Mouse (Mus musculus): Measurements from ENCODE around the gene Dnah14. TPM values are rescaled to one million over a fixed set of nuclear protein-coding genes. Genes with fewer than 3 reads are reported as not detected.
A peak's percentile ranks its signal among the peaks of the same experiment; 100 is the strongest.

Dnah14 gene
- polyA plus RNA-seq, 1 experiment from 2014 or later, result not detected

DNA sequence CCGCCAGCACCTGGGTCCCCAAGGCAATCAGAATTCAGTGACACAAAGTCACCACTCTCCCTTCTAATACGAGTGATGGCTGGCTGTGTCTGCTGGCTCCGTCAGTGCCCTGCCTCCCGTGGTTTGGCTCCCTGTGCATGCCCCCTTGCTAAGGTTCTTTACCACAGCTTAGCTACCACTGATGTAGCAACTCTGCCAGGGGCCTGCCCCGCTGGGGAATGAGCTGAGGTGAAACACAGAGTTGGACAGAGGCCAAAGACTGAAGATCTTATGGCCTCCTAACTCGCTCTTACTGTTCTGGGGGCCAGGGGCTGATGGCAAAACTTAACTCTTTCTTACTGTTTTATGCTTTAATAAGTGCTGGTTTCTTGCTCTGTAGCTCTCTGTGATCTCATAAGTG lies 213.6 kb downstream of the Dnah14 start:
- Histone ChIP-seq H3K27ac (no peak overlapping the region), H3K79me2 (ENCODE audit: inconsistent target) (no peaks in the 10 kb centered on the region), H3K36me3 (ENCODE audit: inconsistent target) (no peaks in the 10 kb centered on the region), H3K4me3 (ENCODE audit: inconsistent target) (no peak overlapping the region)
- 28% methylated on average over 6 of the region's 6 CpGs for WGBS (ENCODE audit: missing documents)

DNA sequence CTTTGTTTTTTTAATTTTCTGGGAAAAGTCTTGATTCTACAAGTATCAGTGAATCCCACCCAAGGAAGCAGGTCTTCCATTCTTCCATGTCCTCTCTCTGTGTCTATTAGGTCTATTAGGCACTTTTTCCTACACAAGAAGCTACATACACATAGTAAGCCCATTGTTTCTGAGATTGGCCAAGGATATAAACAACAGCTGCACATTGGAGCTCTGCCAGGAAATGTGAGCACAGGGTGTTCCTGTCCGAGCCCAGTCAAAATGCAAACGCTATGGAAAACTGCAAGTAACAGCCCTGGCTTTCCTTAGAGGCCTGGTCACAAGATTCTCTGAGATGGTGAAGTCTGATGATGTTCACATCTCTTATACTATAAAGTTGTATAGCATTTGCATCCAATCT lies 217.2 kb downstream of the Dnah14 start:
- Histone ChIP-seq H3K79me2 (ENCODE audit: inconsistent target) (no peaks in the 10 kb centered on the region), H3K36me3 (ENCODE audit: inconsistent target) (no peaks in the 10 kb centered on the region), H3K27ac (no peak overlapping the region), H3K4me3 (ENCODE audit: inconsistent target) (no peak overlapping the region)
- 78% methylated on average over 2 of the region's 2 CpGs for WGBS (ENCODE audit: missing documents)

DNA sequence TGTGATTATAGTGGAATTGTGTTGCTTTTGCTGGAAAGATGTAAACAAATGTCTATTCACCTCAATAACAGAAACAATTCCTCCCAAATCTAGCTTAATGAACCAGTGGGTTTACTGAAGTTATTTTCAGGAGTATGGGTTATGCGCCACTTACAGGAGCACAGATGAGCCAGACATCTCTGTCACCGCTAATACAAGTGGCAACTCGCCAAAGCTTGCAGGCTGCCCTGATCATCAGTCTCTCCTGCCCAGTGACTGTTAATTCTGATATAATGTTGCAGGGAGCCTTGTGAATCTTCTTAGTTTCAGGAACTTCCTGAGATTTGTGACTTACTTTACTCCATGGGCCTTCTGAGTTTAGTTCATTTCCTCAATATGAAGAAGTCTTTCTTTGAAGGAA lies 223.6 kb downstream of the Dnah14 start:
- Histone ChIP-seq H3K27ac (no peak overlapping the region), H3K79me2 (ENCODE audit: inconsistent target) (no peaks in the 10 kb centered on the region), H3K4me3 (ENCODE audit: inconsistent target) (no peak overlapping the region), H3K36me3 (ENCODE audit: inconsistent target) (no peaks in the 10 kb centered on the region)
- 94% methylated on average over 3 of the region's 3 CpGs for WGBS (ENCODE audit: missing documents)

DNA sequence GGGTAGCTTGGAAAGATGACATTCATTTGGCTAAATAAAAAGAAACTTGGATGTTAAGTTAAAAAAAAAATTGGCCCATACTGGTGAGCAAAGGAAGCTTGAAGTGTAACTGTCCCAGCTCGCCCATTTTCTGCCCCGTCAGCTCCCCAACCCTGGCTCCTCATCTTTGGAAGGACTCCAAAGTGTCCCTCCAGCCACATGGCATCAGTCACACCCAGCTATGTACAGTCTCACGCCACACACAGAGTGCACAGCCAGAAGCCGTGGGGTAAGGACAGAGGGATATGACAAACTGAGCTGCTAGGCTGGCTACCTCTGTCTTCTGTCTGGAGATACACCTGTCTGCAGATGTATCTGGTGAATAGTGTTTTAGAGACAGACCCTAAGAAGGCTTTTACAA lies 224.3 kb downstream of the Dnah14 start:
- H3K27ac ChIP-seq, result no peak overlapping the region
- no peak overlapping the region for H3K4me3 ChIP-seq (ENCODE audit: inconsistent target)
- WGBS (ENCODE audit: missing documents), result 98% methylated on average over 4 of the region's 4 CpGs
- H3K79me2 ChIP-seq (ENCODE audit: inconsistent target), result no peaks in the 10 kb centered on the region
- no peaks in the 10 kb centered on the region for H3K36me3 ChIP-seq (ENCODE audit: inconsistent target)

DNA sequence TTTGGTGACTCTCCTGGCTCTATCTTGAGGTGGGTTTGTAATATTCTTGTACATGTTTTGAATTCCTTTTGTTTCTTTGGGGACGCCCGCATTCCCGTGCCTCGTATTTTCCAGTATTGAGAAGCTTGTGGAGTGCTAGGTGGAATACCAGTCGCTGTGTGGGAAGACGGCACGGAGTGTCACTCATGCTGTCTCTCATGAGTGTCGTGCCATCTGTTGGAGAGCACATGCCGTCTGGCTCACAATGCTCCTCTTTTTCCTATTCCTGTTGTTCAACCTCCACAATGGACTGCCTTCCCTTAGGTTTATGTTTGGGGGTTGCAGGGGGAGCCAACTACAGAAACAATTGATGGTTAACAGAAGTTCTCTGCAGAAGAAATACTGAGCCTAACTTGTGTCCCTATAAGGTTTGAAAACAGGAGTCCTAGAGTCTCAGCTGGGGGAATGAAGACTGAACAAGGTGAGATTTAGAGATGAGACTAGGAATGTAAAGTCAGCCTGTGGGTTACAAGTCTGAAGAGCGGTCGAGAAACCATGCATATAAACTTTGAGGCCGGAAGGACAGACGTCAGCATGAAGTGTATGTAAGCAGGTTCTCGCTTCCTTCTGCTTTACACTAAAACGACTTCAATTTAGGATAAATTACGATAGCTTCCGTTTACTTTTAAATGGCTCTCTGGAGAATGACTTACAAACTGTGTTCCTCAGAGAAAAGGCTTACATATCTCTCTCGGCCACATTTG lies 235.3 kb downstream of the Dnah14 start:
- Histone ChIP-seq H3K36me3 (ENCODE audit: inconsistent target) (peaks cover 26% of the 10 kb centered on the region), H3K79me2 (ENCODE audit: inconsistent target) (no peaks in the 10 kb centered on the region), H3K27ac (no peak overlapping the region), H3K4me3 (ENCODE audit: inconsistent target) (no peak overlapping the region)
- 66% methylated on average over 18 of the region's 18 CpGs for WGBS (ENCODE audit: missing documents)

DNA sequence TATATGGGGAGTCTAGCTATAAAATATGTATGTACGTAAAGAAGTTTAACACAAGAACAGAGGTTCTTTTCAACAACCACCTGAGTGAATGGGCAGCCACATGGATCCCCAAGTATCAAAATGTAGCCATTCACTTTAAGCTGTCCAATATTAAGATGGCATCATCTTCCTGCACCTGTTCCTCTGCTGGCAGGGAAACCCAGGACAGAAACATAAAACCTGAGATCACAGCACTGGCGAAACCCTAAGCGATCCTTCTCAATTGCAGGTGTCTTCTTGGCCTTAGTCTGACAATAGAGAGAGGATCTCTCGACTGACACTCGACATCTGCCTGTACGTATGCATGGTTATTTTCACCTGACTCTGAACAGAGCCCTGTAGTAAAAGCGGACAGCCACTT lies 250.4 kb downstream of the Dnah14 start:
- peaks cover 62% of the 10 kb centered on the region for H3K36me3 ChIP-seq (ENCODE audit: inconsistent target)
- no peak overlapping the region for H3K27ac ChIP-seq
- no peaks in the 10 kb centered on the region; the same call in 1 of the 2 replicates for H3K79me2 ChIP-seq (ENCODE audit: inconsistent target)
- H3K4me3 ChIP-seq (ENCODE audit: inconsistent target), result no peak overlapping the region
- WGBS (ENCODE audit: missing documents), result 97% methylated on average over 7 of the region's 7 CpGs

DNA sequence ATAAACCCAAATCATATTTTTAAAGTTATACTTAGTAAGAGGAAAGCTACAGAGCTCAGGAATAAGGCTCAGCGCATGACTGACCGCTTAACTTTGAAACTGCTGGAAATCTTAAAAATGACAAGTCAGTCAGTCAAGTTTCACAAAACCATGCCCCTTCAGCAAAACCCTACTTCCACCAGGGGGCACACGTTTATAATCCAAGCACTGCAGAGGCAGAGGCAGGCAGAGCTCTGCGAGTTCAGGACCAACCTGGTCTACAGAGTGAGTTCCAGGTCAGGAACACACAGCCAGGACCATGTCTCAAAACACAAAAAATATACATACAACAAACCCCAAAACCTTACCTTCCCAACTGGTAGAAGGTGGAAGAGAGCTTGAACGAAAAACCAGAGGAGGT lies 252.0 kb downstream of the Dnah14 start:
- peaks cover 59% of the 10 kb centered on the region for H3K36me3 ChIP-seq (ENCODE audit: inconsistent target)
- no peak overlapping the region for H3K27ac ChIP-seq
- no peak overlapping the region for H3K4me3 ChIP-seq (ENCODE audit: inconsistent target)
- peaks cover 11% of the 10 kb centered on the region; the same call in 1 of the 2 replicates for H3K79me2 ChIP-seq (ENCODE audit: inconsistent target)
- WGBS (ENCODE audit: missing documents), result 81% methylated on average over 5 of the region's 5 CpGs

DNA sequence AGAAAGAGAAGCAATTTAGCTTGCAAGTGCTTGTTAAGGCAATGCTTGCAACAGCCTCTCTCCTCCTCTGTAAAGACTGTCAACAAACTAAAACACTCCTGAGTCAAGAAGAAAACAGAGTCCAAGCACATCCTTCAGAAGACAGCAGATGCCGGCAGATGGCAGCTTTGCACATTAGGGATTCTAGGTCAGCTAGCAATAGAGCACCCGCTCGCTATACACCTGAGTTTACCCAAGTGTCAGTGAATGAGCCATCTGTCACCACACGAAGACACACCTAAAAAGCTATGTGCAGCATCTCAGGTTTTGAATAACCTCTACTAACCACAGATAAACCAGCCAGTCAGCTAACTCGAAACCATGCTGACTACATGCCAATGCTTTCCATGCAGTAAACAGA lies 256.4 kb downstream of the Dnah14 start:
- H3K79me2 ChIP-seq (ENCODE audit: inconsistent target), result peaks cover 51% of the 10 kb centered on the region
- peaks cover 52% of the 10 kb centered on the region for H3K36me3 ChIP-seq (ENCODE audit: inconsistent target)
- 91% methylated on average over 5 of the region's 5 CpGs for WGBS (ENCODE audit: missing documents)
- no peak overlapping the region for H3K27ac ChIP-seq
- H3K4me3 ChIP-seq (ENCODE audit: inconsistent target), result no peak overlapping the region

DNA sequence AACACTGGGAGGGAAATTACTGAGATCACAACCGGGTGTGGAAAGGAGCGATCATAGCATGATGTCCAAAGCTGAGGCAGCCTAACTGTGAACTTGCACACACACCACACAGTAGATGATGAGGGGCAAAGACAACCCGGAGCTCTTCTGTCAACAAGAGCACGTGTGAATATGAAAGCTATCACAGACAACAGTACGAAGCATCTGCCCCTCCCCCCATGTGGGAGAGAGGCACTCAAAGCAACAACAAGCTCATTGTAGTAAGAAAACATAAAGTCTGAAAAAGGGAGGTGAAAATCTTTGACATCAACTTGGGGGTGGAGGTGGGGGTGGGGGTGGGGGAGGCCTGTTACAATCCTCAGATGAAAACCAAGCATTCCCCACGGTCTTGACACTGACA lies 256.8 kb downstream of the Dnah14 start:
- Histone ChIP-seq H3K27ac (no peak overlapping the region), H3K79me2 (ENCODE audit: inconsistent target) (peaks cover 55% of the 10 kb centered on the region), H3K36me3 (ENCODE audit: inconsistent target) (peaks cover 48% of the 10 kb centered on the region), H3K4me3 (ENCODE audit: inconsistent target) (no peak overlapping the region)
- WGBS (ENCODE audit: missing documents), result 81% methylated on average over 6 of the region's 6 CpGs

DNA sequence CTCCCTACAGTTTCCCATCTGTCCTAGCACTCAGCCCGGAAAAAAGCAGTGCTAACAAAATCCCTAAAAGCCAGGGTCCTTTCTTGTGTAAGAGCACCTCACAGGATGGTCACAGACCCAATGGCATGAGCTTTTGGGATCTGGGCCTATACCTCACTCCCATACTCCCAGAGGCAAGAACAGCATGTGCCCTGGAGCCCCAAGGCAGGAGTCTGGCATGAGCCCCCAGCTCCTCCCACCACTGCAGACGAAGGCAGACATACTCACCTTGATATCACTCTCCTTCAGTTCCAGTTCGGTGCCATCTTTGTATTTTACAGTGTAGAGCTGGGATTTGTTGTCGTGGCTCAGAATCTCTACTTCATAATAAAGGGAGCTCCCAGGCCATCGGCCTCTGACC lies 261.8 kb downstream of the Dnah14 start:
- H3K27ac ChIP-seq, result no peak overlapping the region
- H3K36me3 ChIP-seq (ENCODE audit: inconsistent target), result peaks cover 21% of the 10 kb centered on the region
- H3K79me2 ChIP-seq (ENCODE audit: inconsistent target), result peaks cover 81% of the 10 kb centered on the region
- WGBS (ENCODE audit: missing documents), result 93% methylated on average over 5 of the region's 5 CpGs
- H3K4me3 ChIP-seq (ENCODE audit: inconsistent target), result no peak overlapping the region

DNA sequence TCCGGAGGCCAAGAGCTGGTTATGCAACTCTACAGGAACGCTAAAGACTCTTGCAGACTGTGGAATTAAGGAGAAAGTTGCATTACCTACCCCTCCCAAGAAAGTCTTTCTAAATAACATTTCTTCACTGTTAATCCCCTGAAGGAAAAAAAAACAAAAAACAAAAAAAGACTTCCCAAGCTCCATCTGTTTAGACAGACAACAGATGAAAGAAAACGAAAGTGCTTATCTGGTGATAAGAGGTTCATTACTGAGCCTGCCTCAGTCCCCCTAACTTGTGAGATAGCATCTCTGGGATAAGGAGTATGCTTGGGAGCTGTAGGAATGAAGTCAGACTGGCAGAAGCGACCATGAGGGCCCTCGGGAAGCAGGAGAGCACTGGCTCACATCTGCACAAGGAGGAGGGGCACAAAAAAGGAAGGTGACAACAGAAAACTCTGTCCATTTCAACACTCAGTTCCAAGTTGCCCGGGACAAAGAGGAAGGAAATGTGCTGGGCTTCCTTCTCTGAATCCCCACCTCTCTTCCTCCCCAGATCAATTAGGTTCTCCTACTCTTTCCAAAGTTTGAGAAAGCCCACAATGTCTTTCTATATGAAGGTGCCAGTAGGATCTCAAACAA lies 263.5 kb downstream of the Dnah14 start:
- H3K79me2 ChIP-seq (ENCODE audit: inconsistent target), result peaks cover 64% of the 10 kb centered on the region
- H3K27ac ChIP-seq, result peak overlapping the region; percentile 69; the same call in 1 of the 2 replicates
- peaks cover 19% of the 10 kb centered on the region for H3K36me3 ChIP-seq (ENCODE audit: inconsistent target)
- peak overlapping the region; percentile 74; the same call in 1 of the 2 replicates for H3K4me3 ChIP-seq (ENCODE audit: inconsistent target)
- WGBS (ENCODE audit: missing documents), result 4% methylated on average over 6 of the region's 6 CpGs

DNA sequence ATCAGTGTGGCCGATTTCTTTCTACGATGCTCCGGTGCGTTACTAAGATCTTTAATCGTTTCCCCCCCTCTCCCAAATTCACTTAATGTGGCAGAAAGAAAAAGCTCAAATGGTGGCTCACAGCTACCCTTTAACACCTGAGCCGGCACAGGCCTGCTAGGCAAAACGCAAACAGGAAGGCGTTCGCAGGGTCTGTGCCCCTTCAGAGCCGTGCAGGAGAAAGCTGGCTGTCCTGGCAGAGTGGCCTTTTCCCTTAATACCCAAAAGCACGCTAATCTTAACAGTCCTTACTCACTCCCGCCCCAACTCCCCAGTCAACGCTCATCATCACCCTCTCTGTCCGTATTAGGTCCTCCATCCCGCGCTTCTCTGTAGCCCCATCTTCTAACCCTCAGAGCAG lies 265.0 kb downstream of the Dnah14 start:
- 2% methylated on average over 16 of the region's 16 CpGs for WGBS (ENCODE audit: missing documents)
- peak overlapping the region; percentile 69 for H3K27ac ChIP-seq

DNA sequence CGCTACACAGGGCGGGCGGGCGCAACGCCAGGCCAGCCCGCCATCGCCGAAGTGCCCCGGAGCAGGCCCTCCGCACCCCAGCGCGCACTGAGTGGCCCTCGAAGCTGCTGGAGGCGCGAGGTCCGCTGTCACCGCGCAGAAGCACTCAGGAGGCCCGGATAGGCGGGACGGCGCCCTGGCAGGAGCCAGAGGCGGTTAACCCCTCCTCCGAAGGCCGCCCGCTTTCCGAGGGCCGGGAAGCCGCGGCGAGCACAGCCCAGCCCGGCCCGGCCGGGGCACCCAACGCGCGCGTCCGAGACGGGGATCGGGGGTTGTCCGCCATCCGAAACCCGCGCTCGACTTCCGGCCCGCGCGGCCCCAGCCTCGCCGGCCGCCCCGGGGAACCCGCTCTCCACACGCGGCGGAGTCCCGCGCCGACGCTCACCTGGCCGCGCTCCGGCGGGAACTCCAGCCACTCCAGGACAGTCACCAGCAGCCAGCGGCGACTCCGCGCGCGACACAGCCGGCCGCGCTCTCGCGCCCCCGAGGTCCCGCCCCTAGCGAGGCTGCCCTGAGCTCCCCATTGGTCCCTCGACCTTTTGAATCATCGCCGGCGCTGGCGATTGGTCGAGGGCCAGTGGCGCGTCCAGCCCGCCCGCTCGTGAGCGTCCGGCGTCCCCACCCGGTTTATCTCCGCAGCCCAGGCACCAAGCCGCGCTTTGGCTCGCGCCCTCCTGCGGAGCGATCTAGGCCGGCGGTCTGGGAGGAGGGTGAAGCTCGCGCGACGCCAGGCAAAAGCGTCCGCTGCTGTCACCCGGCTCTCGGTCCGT lies 265.7 kb downstream of the Dnah14 start:
- H3K79me2 ChIP-seq (ENCODE audit: inconsistent target), result peaks cover 42% of the 10 kb centered on the region
- peak overlapping the region; percentile 69 for H3K27ac ChIP-seq
- WGBS (ENCODE audit: missing documents), result under 1% methylated on average over 110 of the region's 113 CpGs
- H3K4me3 ChIP-seq (ENCODE audit: inconsistent target), result peak overlapping the region; percentile 74
- no peaks in the 10 kb centered on the region for H3K36me3 ChIP-seq (ENCODE audit: inconsistent target)

More for the DNA sequence above, 265.0 kb downstream of the Dnah14 start:
- H3K79me2 ChIP-seq (ENCODE audit: inconsistent target), result peaks cover 48% of the 10 kb centered on the region
- H3K4me3 ChIP-seq (ENCODE audit: inconsistent target), result peak overlapping the region; percentile 74
- peaks cover 4% of the 10 kb centered on the region; the same call in 1 of the 2 replicates for H3K36me3 ChIP-seq (ENCODE audit: inconsistent target)

DNA sequence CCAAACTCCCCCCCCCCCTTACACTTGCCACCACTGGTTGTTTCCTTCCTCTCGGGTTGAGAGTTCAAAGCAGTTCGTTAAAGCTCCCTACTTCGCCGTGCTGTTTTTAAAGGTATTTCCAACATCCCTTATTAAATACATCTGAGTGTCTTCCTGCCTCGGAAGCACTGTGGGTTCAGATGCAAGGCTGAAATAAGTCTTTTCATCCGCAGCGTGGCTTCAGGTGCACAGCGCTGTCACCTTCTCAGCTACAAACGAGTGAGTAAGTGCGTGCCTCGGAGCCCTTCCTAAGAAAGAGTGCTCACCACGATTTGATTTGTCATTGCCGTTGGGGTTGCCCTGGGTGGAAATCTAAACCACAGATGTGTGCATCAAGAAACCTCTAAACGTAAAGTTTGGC lies 266.4 kb downstream of the Dnah14 start, which contains the start of gene Lbr:
Gene Lbr, minus strand, starts transcription at position 266 of the 400 bp plus-strand sequence.
- H3K4me3 ChIP-seq (ENCODE audit: inconsistent target), result peak within 1 kb of the TSS; percentile 23
- WGBS (ENCODE audit: missing documents), result 5% methylated on average over 14 of the region's 14 CpGs
- peak within 1 kb of the TSS; percentile 39 for H3K27ac ChIP-seq
- H3K79me2 ChIP-seq (ENCODE audit: inconsistent target), result peaks cover 38% of the 10 kb centered on the region
- no peaks in the 10 kb centered on the region for H3K36me3 ChIP-seq (ENCODE audit: inconsistent target)
